Mouse (Mus musculus) stomach, embryonic 14.5 days (tissue): ENCODE measurements at regions not wholly inside any gene's neighbourhood (a gene's known extent, or its start where the extent isn't known, plus 50 kb on each side); places are given as distances from the start of the nearest gene placed in this dataset.

Experiments
- ATAC-seq: fragments of 200-750 bp; cut with Nextera tagmentation; 2 replicates; pipeline ENCODE4 v1.8.0; 2017; ENCODE audit warnings: low read depth, moderate TSS enrichment; ENCODE audit not compliant: insufficient number of reproducible peaks, insufficient read depth, low FRiP score
- H3K27ac ChIP-seq: fragments of 300-500 bp; sonication (generic); 2 replicates; pipeline ENCODE4 v1.5.1; 2014; ENCODE audit warnings: mild to moderate bottlenecking, low read length, moderate library complexity, mixed read lengths
- H3K27me3 ChIP-seq: fragments of 300-500 bp; sonication (generic); 2 replicates; pipeline ENCODE4 v1.6.1; 2014; ENCODE audit warnings: low read length, control low read depth, mixed read lengths; ENCODE audit not compliant: control insufficient read depth, insufficient read depth
- H3K36me3 ChIP-seq: fragments of 300-500 bp; sonication (generic); 2 replicates; pipeline ENCODE4 v1.6.1; 2014; ENCODE audit warnings: mild to moderate bottlenecking, control low read depth, low read length, moderate library complexity, mixed read lengths; ENCODE audit not compliant: control insufficient read depth, insufficient read depth
- H3K4me1 ChIP-seq: fragments of 300-500 bp; sonication (generic); 2 replicates; pipeline ENCODE4 v1.6.1; 2014; ENCODE audit warnings: low read length, control low read depth, mixed read lengths; ENCODE audit not compliant: control insufficient read depth, insufficient read depth
- H3K4me2 ChIP-seq: fragments of 300-500 bp; sonication (generic); replicated peaks from 2 replicates; pipeline ENCODE4 v1.6.1; 2014; ENCODE audit warnings: low read depth, low read length, control low read depth
- H3K4me3 ChIP-seq: fragments of 300-500 bp; sonication (generic); 2 replicates; pipeline ENCODE4 v1.5.1; 2014; ENCODE audit warnings: low read depth, low read length, control low read depth
- H3K9ac ChIP-seq: fragments of 300-500 bp; sonication (generic); replicated peaks from 2 replicates; pipeline ENCODE4 v1.6.1; 2014; ENCODE audit warnings: low read depth, mild to moderate bottlenecking, control low read depth, low read length, moderate library complexity, mixed read lengths
- H3K9me3 ChIP-seq: fragments of 300-500 bp; sonication (generic); 2 replicates; pipeline ENCODE4 v1.6.1; 2016; ENCODE audit warnings: low read depth, low read length, control low read depth; ENCODE audit not compliant: control insufficient read depth
- WGBS: fragments of 180-500 bp; shearing (Covaris S2); extraction: QIAGEN DNeasy Blood & Tissue Kit; methylation state at CpG from one replicate; pipeline ENCODE4 v1.1.7; 2014; 5-methylcytosine and 5-hydroxymethylcytosine counted together

- Histone ChIP-seq H3K4me1 (no peaks in the 10 kb centered on the region), H3K36me3 (no peaks in the 10 kb centered on the region), H3K4me2 (no peak overlapping the region), H3K9ac (no peak overlapping the region), H3K27me3 (no peaks in the 10 kb centered on the region), H3K9me3 (no peaks in the 10 kb centered on the region), H3K27ac (no peak overlapping the region), H3K4me3 (no peak overlapping the region)
- no peak for ATAC-seq
- WGBS, result 71% methylated on average over 1 of the region's 1 CpGs
Observed at GRCm38 (mm10) chr1:138371474-138371873, 97.9 kb downstream of the Atp6v1g3 start.

- H3K4me1 ChIP-seq, result no peaks in the 10 kb centered on the region
- H3K9me3 ChIP-seq, result no peaks in the 10 kb centered on the region
- no peak overlapping the region for H3K9ac ChIP-seq
- no peaks in the 10 kb centered on the region for H3K27me3 ChIP-seq
- H3K4me3 ChIP-seq, result no peak overlapping the region
- 63% methylated on average over 3 of the region's 3 CpGs for WGBS
- no peak overlapping the region for H3K27ac ChIP-seq
- no peak overlapping the region for H3K4me2 ChIP-seq
- H3K36me3 ChIP-seq, result no peaks in the 10 kb centered on the region
- no peak for ATAC-seq
Observed at GRCm38 (mm10) chr1:138384146-138384545, 110.6 kb downstream of the Atp6v1g3 start.

GRCm38 (mm10) chr1:138385156-138385841 is 111.8 kb downstream of the Atp6v1g3 start:
- Histone ChIP-seq H3K4me1 (no peaks in the 10 kb centered on the region), H3K27ac (no peak overlapping the region), H3K4me3 (no peak overlapping the region), H3K9ac (no peak overlapping the region), H3K9me3 (no peaks in the 10 kb centered on the region), H3K36me3 (no peaks in the 10 kb centered on the region), H3K4me2 (peak overlapping the region; percentile 26; the same call in 1 of the 2 replicates), H3K27me3 (no peaks in the 10 kb centered on the region)
- no peak for ATAC-seq
- WGBS, result 26% methylated on average over 19 of the region's 19 CpGs

GRCm38 (mm10) chr1:138386001-138386400 is 112.5 kb downstream of the Atp6v1g3 start:
- H3K4me3 ChIP-seq, result no peak overlapping the region
- 54% methylated on average over 5 of the region's 5 CpGs for WGBS

GRCm38 (mm10) chr1:138388634-138389033 is 115.1 kb downstream of the Atp6v1g3 start:
- no peak for ATAC-seq
- H3K9me3 ChIP-seq, result no peaks in the 10 kb centered on the region
- H3K4me2 ChIP-seq, result no peak overlapping the region
- 90% methylated on average over 8 of the region's 8 CpGs for WGBS
- H3K9ac ChIP-seq, result no peak overlapping the region
- H3K27ac ChIP-seq, result no peak overlapping the region
- H3K4me3 ChIP-seq, result no peak overlapping the region
- H3K36me3 ChIP-seq, result no peaks in the 10 kb centered on the region
- H3K4me1 ChIP-seq, result no peaks in the 10 kb centered on the region
- no peaks in the 10 kb centered on the region for H3K27me3 ChIP-seq

More at GRCm38 (mm10) chr1:138386001-138386400, 112.5 kb downstream of the Atp6v1g3 start:
- H3K4me1 ChIP-seq, result no peaks in the 10 kb centered on the region
- H3K4me2 ChIP-seq, result no peak overlapping the region
- H3K27me3 ChIP-seq, result no peaks in the 10 kb centered on the region
- no peak for ATAC-seq
- no peaks in the 10 kb centered on the region for H3K9me3 ChIP-seq
- H3K27ac ChIP-seq, result no peak overlapping the region
- no peak overlapping the region for H3K9ac ChIP-seq
- H3K36me3 ChIP-seq, result no peaks in the 10 kb centered on the region

GRCm38 (mm10) chr1:138389676-138390075 is 116.1 kb downstream of the Atp6v1g3 start:
- Histone ChIP-seq H3K27me3 (no peaks in the 10 kb centered on the region), H3K4me2 (no peak overlapping the region), H3K36me3 (no peaks in the 10 kb centered on the region), H3K9me3 (no peaks in the 10 kb centered on the region), H3K4me1 (no peaks in the 10 kb centered on the region), H3K27ac (no peak overlapping the region), H3K9ac (no peak overlapping the region), H3K4me3 (no peak overlapping the region)
- no peak for ATAC-seq
- 59% methylated on average over 1 of the region's 1 CpGs for WGBS

- no peaks in the 10 kb centered on the region for H3K4me1 ChIP-seq
- no peaks in the 10 kb centered on the region for H3K27me3 ChIP-seq
- no peak for ATAC-seq
- 73% methylated on average over 3 of the region's 3 CpGs for WGBS
- H3K4me2 ChIP-seq, result no peak overlapping the region
- H3K36me3 ChIP-seq, result no peaks in the 10 kb centered on the region
- H3K4me3 ChIP-seq, result no peak overlapping the region
- H3K27ac ChIP-seq, result no peak overlapping the region
- H3K9ac ChIP-seq, result no peak overlapping the region
- no peaks in the 10 kb centered on the region for H3K9me3 ChIP-seq
Observed at GRCm38 (mm10) chr1:138418610-138419009, 145.1 kb downstream of the Atp6v1g3 start.

GRCm38 (mm10) chr1:138427416-138427815 is 153.9 kb downstream of the Atp6v1g3 start:
- WGBS, result 85% methylated on average over 2 of the region's 2 CpGs
- Histone ChIP-seq H3K9me3 (no peaks in the 10 kb centered on the region), H3K36me3 (no peaks in the 10 kb centered on the region)

More at GRCm38 (mm10) chr1:138427416-138427815, 153.9 kb downstream of the Atp6v1g3 start:
- H3K4me3 ChIP-seq, result no peak overlapping the region
- no peak overlapping the region for H3K4me2 ChIP-seq
- H3K9ac ChIP-seq, result no peak overlapping the region
- H3K4me1 ChIP-seq, result no peaks in the 10 kb centered on the region
- no peak for ATAC-seq
- no peaks in the 10 kb centered on the region for H3K27me3 ChIP-seq
- no peak overlapping the region for H3K27ac ChIP-seq
